Mouse (Mus musculus) forelimb bud, embryonic 11.5 days (tissue): ENCODE data around the gene Hadhb.
"Not testable (repeated sequence)": the region's sequence is repeated elsewhere in the genome, so short reads cannot be mapped to it uniquely, and the experiment has no call there.

Source experiments
- DNase-seq: peaks from one replicate; pipeline ENCODE4 v3.0.0-alpha.2; 2012; ENCODE audit warnings: low read depth, low spot score

The Hadhb gene

DNA sequence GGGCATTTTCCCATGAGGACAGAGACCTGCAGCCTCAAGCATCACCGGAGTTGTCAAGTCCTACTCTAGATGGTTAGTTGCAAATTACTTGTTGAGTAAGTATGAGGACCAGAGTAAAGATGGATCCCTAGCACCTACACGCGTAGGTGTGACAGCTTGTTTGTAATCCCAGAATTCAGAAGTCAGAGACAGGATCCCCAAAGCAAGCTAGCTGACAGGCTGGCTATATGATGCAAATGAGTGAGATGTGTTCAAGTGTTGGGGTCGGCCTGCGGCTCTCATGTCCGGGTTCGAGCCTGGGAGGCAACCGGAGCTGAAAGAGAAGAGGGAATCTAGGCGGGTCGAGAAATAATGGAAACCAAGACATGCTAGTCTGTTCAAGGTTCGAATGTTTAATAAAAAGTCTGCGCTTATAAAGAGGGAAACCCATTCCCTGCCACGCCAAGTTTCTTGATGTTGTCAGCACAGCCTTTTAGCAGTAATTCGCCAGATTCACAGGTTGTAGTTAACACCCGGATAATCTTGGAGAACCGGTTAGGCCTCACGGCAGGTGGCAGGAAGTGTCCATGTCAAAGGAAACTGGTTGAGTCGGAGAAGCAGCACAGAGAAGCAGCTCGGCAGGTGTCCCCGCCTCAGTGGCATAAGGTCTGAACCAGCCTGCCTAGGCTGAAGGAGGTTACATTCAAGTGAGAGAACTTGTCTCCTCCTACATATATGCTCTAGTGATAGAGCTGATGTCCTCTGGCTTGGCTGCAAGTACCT is 18.1 kb downstream of the Hadhb start:
- DNase-seq = peak; percentile 10

- no peak for DNase-seq
Observed at GRCm38 (mm10) chr5:30175811-30176210, 20.8 kb downstream of the Hadhb start.

- DNase-seq = no peak
Observed at GRCm38 (mm10) chr5:30187687-30188485, 32.8 kb downstream of the Hadhb start.

- no peak for DNase-seq
Observed at GRCm38 (mm10) chr5:30192452-30192851, 37.4 kb downstream of the Hadhb start.

DNA sequence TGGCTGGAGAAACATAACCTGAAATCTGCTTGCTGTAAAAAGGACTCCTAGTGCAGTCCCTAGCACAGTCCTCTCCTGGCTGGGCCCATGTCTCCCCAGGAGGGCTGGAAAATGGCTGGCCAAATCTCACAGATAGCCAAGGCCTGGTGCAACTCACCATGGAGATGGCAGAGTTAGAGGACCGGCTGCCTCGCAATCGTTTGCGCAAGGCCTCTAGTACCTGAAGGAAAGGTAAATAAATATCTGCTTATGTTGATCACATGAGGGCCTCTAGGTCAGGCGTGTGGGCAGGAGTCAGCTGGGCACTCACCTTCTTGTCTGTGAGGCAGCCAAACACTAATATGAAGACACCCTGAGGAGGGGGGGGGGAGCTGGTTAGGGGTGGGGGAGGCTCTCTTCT is 40.3 kb downstream of the Hadhb start:
- DNase-seq = no peak

GRCm38 (mm10) chr5:30198257-30198656 is 43.2 kb downstream of the Hadhb start:
- DNase-seq = no peak

DNA sequence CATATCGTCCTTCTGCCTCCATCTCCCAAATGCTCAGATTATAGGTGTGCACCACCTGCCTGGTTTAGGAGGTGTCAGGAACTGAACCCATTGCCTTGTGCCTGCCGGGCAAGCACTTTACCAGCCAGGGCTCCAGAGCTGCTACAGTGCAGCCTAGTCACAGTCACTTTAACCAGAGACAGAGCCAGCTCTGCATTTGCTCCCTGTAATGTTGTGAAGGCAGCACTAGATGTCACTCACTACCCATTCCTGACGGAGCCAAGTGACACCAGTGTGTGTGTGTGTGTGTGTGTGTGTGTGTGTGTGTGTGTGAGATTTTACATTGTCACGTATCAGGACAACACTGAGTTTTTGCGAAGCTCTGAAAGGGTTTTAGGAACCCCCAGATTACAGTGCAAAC is 46.5 kb downstream of the Hadhb start:
- peak; percentile 9 for DNase-seq

GRCm38 (mm10) chr5:30202221-30202620 is 47.2 kb downstream of the Hadhb start:
- DNase-seq = no peak

DNA sequence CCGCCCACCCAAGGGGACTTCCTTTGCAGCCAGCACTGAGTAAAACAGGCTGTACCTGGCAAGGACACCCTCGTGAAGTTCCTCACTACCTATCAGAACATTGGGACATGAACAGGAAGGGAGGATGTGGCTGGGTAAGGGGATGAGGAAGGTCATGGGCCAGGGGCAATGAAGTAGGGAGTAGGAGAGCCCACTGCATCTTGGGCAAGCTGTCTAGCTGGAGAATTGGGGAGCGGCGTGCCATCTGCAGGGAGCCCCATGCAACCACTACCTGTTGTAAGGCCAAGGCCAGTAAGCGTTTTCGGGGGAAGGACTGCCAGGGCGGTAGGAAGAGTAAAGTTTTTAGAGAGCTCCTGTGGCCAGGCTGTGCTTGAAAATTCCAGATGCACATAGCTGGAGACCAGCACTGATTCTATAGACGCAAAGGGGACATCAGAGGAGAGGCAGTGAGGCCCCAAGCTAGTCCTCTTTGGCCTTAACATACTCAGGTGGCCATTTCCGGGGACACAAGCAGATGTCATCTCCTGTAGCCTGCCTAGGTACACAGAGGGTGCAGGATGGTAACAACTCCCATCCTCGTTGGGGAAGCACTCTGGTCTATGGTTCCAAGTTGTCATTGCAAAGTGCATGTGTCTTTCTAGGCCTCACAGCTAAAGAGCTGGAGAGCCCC is 48.3 kb downstream of the Hadhb start:
- no peak for DNase-seq

- DNase-seq = no peak
Observed at GRCm38 (mm10) chr5:30204441-30204840, 49.4 kb downstream of the Hadhb start.

DNA sequence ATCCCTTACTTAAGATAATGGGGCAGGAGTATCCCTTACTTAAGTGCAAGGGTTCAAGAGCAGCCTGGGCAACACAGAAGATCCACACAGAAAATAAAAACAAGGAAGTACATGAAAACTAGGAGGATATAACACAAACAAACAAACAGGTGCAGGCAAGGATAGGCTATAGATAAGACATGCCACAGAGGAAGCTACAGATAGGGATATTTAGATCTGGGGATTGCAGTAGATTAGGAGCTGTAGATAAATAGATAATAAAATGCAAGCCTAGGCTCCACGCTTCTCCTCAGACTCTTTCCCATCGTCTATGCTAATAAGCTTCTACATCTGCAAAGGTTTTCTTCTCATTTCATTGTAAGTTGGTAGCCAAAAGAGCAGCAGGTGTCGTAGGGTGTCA is 50.0 kb downstream of the Hadhb start:
- DNase-seq = no peak

DNA sequence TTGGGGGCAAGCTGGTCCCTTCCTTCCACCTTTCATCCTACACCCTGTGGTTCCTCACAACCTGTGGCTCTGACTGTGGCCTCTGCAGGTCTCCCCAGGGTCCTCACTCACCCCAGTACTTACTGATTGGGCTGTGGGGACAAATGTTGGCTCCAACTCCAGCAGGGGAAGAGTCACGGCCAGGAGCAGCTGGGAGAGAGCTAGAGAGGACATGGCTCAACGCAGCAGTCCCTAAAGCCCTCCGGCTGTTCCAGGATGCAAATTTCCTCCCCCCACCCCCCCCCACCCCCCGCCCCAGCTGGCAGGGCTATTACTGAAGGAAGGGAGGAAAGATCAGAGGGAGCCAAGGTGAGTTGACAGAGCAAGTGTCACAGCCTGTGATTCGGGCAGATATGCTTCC is 50.4 kb downstream of the Hadhb start, which contains the start of gene Adgrf3:
Gene Adgrf3, minus strand, starts transcription at position 230 of the 400 bp plus-strand sequence.
- no peak for DNase-seq

GRCm38 (mm10) chr5:30207276-30207675 is 52.2 kb downstream of the Hadhb start:
- DNase-seq = no peak

- DNase-seq = not testable (repeated sequence)
Observed at GRCm38 (mm10) chr5:30210758-30211157, 55.7 kb downstream of the Hadhb start.

DNA sequence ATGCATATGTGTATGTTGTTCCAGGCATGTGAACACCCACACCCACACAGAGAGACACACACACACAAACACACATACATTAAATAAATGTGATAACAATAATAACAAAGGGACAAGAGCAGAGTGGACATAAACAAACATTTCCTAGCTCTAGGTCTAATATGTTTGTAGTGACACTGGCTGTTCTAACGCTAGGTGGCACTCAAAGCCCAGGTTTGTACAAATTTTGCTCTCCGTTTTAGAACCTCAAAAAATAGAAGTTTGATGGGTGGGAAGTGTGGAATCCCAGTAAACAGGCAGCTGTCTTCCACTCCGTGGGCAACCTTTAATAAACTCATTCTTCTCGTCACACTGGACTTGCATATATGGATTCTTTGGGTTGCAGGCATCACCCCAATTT is 59.8 kb downstream of the Hadhb start:
- DNase-seq = peak; percentile 48

DNA sequence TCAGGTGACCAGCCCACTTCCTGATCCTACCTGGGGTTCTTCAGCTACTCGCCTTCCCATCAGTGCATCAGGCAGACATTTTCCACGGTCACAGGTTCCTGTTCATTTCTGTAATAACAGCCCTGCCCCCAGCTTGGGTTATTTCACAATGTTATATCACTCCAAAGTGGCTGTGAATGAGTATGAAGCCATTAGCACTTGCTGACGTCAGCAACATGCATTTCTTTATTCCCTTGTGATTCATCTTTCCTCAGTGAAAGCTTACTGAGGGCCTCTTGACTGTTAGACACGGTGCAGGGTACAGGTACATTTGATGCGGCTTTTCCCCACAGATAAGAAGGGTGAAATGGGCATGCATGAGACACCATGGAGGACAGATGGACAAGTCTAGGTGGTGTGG is 60.9 kb downstream of the Hadhb start:
- DNase-seq = no peak

- DNase-seq = no peak
Observed at GRCm38 (mm10) chr5:30219715-30220114, 64.7 kb downstream of the Hadhb start.

GRCm38 (mm10) chr5:30220666-30221065 is 65.6 kb downstream of the Hadhb start:
- no peak for DNase-seq

DNA sequence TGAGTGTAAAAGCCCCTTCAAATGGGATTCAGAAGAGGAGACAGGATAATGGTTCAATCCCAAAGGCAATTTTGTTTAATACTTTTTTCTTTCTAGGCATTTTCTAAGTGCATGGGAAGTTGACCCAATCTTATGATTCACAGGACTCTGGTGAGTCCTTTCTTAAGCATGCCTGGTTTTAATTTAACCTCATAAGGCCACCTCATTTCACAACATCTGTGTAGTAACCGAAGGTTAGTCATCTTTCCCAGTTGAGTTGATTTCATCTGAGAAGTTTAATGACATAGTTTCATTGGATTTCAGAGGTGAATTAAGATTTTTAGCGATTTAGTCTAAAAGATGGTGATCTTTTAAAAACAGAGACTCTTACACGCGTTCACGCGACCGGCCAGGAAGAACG is 67.6 kb downstream of the Hadhb start:
- DNase-seq = no peak

GRCm38 (mm10) chr5:30230901-30231300 is 75.9 kb downstream of the Hadhb start:
- no peak for DNase-seq

- no peak for DNase-seq
Observed at GRCm38 (mm10) chr5:30231891-30232270, 76.8 kb downstream of the Hadhb start.

GRCm38 (mm10) chr5:30232271-30232971 is 77.4 kb downstream of the Hadhb start, which contains the start of gene Selenoi:
Gene Selenoi (plus strand): TSS chr5:30232581.
- DNase-seq = peak; percentile 97
